Mouse (Mus musculus): Measurements from ENCODE around the gene Cep135.
A peak's percentile ranks its signal among the peaks of the same experiment; 100 is the strongest.

Gene Cep135

DNA sequence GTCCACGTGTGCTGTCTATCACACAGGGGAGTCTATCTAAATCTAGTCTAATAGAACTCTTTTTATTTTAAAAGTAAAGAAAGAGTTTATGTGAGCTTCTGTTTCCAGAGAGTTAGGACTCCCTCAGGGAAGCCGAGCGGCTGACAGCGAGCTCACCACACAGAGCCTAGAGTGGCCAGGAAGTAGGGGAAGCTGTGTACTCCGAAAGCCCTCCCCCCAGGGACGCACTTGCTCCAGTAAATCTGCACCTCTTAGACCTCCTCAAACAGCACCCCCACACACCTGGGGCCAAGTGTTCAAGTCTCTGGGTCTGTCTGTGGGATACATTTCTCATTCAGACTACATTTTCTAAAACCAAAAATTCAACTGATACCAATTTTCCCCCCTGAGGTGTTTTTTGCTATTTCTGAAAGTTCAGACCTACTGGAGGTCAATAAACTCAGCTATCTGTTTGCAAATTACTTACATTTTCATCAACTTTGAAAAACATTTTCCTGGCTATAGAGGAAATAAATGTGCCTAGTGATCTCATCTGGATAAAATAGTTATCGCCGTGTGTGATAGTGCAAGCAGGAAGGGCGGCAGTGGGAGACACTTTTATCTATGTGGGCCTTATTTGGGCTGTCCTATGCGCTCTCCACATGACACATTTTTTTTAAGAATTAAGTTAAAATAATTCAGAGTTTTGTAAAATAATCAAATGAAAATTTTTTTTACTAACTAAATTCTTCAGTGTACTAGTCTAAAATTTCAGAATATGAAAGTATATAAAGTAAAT is 56.8 kb downstream of the Cep135 start:
- no peak for DNase-seq

DNA sequence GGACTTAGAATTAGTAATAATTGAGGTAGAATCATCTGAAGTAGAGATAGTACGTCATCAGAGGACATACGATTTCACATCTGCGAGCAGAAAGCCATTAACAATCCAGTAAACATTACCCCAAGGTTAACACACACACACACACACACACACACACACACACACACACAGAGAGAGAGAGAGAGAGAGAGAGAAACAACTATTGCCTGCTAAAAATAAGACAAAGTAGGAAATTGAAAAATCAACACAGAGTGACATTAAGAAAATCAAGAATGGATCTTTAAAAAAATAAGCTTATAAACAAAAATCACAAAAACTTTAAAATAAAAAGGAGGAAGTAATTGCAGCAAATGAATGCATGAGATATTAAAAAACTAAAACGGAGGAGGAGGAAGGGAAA is 61.4 kb downstream of the Cep135 start:
- no peak for DNase-seq

DNA sequence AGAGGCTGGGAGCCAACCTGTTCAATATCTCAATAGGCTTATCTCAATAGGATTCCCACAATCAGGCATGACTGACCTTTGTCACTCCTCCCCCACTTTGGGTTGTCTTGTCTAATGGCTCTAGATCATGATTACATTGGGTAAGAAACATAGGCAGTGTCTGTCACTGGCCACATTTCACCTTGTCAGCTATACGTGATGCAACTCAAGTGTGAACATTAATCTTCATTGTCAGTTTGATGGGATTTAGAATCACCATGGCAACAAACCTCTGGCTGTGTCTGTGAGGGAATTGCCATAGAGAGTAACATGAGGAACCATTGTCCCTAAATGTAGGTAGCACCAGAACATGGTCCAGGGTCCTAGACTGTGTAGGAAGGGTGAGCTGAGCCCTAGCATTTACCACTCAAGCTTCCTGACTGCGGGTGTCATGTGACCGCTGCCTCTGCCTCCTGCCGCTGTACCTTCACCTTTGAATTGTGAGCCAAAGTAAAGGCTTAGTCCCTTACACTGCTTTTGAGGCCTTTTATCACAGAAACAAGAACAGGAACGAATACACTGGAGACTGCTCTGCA is 62.7 kb downstream of the Cep135 start:
- DNase-seq = peak; percentile 4 to 21

DNA sequence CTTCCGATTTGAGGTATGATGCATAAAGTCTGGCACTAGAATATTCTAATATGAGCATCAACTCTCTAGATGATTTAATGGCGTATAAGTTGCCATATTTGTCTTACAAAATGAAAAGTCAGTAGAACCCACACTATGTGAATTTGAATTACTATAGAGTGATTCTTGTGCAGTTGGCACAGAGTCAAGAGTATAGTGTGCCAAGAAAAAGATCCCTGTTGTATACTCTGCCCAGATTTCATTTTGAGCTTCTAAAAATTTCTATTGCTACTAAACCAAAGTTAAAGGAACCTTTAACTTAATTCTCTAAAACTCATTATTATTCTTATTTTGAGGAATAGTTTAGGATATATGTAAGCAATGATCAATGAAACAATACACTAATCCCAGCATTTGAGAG is 67.7 kb downstream of the Cep135 start, which contains the start of gene C530008M17Rik:
TSS of gene C530008M17Rik (plus strand) at position 301 of the 400 bp plus-strand sequence.
- DNase-seq = no peak

DNA sequence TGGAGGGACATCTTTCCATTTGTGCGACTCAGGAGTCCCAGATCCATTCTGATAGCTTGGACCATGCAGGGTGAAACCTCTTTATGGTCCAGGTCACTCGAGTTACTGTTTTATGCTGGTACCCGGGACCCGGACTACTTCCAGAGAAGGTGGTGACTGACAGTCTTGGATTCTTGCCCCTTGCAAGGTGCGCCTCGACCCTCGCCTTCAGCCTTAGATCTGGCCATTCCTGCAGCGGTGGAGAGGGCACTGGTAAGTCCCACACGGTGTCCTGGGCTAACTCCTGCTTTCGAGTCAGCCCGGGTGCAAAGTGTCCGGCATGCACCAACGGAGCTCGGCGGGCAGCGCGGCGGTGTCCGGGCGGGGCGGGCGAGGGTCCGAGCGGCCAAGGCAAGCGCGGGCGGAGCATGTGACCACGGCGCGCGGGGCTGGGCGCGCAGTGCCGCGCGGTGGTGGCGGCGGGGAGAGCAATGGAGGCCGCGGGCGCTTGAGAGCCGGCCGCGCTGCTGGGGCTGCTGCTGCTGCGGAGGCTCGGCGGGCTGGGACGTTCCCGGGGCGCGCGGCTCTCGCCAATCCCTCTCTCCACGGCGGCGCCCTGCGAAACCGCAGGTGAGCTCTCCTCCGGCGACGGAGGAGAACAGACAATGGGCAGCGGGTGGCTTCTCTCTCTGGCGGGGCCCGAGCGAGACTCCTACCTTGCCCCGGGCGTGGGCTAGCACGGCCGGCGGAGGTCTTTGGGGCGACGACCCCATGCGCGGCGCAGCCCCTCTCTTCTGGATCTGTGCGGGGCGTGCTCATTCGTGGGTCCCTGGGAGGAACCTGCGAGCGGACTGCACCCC is 69.0 kb downstream of the Cep135 start:
- peak; percentile 15 to 66 for DNase-seq

DNA sequence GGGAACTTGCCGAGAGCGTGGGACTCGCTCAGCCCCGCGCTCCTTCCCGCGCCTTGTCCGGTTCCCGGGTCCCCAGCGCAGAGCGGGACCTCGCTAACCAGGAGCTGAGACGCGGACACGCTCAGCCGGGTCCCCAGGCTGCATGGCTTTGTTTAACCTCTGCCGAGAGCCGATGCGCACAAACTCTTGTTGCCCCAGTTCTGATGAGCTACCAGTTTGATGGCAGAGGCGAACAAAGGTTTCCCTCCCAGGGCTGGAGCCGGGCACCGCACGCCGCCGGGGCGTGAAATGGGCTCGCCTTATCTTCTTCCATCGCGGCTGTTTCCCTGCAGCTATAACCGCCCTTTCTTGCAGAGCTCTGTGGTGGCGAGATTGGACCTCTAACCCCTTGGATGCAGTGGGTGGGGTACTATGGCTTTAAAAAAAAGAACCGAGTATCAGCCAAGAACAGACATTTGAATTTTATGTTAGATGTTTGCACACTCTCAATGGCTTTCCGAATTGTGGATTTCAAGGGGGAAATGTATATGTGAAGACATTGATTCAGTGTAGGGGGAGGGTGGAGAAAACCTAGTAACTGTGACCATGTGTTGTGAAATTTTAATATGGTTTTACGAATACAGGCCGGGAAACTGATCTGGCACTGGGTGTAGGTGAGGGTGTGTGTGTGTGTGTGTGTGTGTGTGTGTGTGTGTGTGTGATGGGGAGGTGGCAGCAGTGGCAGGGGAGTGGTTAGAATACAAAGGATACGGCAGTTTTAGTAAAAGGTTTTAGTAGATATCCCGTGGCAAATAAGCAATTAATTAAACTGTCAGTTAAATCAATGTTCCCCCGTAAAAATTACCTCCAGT is 69.8 kb downstream of the Cep135 start:
- peak in 1 of 2 experiments; percentile 18 for DNase-seq

DNA sequence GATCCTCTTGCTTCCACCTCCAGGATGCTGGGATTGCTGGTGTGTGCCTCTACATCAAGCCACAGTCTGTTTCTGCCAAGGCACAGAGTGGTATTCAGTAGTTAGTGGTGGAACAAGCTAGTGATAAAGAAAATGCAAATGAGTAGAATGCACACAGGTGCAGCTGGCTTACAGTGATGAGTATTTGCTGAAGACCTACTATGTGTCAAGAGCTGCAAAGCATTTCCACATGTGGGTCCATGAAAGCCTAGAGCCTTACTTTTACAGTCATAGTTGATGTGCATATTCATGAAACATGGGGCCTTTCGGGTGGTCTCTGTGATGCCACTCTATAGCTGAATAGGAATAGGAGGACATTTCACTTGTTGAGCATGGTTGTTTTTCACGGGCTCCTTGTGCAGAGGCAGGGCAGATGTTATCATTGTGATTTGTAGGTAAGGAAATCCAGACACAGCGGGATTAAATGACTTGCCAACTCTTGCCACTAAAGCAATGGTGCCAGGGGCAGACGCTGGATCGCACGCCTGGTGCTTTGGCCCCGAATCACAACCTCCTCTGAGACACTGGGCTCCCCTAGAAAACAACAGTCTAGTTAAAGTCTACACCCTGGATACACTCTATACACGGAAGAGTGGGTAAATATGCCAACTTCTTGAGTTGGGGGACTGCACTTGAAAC is 71.6 kb downstream of the Cep135 start:
- DNase-seq = no peak

DNA sequence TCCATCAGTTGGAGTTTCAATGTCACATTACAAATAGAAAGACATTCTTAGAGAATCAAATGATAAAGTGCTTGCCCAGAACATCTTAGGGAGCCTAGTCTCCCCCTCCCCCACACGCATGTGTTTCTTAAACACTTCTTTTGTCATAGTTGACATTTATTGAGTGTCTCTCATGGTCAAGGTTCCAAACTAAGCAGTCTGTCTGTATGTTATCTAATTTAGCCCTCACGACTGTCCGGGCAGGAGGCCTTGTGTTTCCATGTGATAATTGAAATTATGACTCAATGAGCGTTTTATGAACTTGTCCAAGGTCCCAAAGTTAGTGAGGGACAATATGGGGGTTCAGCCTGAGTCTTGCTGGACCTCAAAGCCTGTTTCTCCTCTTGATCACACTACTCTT is 72.8 kb downstream of the Cep135 start:
- DNase-seq = no peak

DNA sequence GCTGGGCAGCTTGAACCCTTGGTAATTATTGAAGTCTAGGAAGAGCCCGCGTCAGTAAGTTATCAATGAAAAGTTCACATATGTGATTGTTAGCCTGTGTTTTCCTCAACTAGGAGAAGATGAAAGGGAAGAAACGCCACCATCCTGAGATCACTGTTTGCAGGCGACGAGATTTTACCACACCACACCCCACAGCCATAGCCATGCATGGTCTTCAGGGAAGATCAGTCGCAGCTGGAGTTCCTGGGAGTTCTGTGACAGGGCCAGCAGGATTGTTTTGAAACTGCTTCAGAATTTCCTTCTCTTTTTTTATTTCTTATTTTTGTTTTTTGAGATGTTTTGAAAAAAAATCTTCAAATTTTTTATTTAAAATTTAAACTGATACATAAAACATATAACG is 76.4 kb downstream of the Cep135 start:
- DNase-seq = no peak

DNA sequence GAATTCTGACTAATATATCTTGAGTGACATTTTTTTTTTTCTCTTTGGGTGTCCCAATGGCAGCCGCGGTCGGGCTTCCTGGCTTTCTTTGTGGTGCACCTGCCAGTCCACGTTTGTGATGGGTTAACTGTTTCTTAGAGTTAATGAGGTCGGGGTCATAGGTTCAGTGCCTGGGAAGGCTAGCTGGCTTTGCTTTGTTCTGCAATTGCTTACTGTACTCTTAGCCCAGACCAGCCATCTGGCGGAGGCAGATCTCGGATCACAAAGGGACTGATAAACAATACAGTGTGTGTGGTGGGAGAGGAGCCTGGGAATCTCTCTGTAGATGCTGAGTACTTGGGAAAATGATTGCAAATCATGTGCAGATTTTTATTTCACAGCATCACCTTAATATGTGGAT is 76.9 kb downstream of the Cep135 start:
- no peak for DNase-seq

DNA sequence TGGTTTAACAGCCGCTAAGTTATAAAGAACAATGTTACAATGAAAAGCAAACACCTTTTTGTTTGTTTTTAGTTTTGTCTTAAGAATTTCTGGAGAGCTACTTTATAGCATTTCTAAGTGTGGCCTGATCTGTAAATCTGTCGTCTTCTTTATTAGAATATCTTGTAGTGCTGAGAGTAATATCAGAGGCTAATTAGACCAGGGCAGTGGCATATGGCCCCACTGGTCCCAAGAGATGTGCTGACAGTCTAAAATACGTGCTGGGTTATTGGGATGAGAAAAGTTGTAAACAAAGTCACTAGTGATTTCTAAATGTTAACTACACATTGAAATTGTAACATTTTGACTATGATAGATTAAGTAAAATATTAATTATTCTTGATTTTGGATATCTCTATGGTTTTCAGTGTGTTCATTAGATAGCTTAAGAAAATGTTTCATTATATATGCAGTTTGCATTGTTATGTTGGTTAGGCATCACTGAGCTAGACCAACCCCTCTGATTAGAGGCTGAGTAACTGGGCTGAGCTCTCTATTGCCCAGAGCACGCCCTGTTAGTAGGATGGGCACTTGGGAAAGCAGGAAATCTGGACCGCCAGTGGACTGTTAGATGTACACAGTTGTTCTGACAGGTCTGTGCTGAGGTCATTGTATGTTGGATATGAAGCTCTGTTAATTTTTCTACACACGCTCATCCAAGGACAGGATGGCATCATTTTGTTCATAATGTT is 77.7 kb downstream of the Cep135 start:
- DNase-seq = no peak

DNA sequence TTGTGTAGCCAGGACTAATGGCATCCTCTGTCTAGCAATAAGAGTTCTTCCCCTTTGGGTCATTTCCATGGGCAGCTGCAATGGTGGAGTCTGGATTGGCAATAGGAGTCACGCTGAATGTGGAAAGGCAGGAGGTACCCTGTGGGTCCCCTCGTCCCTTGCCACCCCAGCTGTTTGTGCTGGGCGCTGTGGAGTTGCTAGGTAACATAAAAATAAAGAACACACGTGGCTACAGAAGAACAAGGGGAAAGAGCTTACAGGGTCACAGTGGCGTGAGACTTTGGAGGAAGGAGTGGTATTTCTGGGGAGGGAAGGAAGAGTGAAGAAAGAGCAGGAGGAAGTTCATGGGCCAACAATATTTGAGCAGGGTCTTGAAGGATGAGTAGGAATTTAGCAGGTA is 79.6 kb downstream of the Cep135 start:
- DNase-seq = no peak

DNA sequence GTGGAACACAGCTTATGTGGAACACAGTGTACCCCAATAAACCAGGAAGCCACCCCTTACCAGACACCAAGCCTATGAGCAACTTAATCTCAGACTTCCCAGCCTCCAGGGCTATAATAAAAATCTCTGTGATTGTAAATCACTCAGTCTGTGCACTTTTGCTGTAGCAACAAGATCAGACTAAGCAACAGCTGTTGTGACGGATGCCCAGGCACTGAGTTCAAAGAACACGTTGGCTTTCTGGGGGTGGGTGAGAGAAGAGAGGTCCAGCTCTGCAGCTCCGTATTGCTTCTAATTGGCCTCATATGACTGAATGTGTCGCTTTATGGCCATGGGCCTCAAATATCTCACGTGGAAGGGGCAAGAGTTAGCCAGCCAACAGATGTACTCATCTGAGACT is 80.0 kb downstream of the Cep135 start:
- DNase-seq = no peak

DNA sequence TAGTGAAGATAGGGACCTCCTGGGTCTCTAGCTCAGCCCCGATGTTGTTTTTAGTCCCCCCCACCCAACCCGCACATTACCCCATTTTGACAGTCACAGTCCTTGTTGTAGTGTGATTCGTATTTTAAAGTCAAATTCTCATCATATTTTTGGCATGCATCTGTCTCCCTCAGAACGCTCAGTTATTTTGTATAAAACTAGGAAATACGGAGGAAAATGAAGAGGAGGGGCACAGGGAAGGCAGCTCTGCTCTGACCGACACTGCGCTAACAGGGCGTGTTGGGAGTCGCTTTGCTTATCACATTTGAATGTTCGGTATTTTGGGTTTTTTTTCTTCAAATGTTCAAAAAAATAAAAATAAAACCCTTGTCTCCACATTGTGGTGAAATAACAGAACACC is 81.7 kb downstream of the Cep135 start:
- no peak for DNase-seq

DNA sequence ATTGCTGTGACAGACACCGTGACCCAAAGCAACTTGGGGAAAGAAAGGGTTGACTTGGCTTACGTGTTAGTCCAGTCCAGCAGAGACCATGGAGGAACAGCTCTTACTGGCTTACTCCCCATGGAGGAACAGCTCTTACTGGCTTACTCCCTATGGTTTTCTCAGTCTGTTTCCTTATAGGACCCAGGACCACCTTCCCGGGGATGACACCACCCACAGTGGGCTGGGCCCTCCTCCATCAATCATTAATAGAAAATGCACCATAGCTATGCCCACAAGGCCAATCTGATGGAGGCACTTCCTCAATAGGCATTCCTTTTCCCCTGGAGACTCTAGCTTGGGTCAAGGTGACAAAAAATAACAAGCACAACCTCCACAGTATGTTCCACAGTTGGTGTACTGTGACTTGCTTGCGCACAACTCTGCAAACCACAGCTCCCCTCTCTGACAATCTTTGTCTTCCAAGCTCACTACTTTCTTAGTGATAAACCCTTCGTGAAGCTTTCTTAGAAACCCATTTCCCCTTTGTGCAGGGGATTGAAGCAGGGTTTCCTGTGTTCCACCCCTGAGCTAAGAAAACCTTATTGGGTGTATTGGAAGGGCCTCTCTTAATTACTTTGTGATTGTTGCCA is 85.6 kb downstream of the Cep135 start:
- no peak for DNase-seq

DNA sequence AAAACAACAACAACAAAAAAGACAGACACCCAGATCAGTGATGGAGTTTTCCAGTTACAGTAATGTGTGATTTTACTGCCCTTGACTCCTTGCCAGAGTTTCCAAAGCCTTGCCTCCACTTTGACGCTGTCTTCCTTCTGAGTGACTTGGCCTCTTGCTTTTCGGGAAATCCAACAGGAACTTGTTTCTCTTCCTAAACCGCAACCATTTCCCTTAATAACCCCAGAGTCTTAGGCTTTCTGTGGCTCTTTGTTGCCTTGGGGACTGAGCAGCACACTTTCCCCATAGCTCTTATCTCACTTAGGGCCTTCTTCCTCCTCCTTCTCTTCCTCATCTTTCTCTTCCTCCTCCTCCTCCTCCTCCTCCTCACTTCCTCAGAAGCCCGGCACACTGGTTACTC is 86.9 kb downstream of the Cep135 start:
- DNase-seq = no peak

DNA sequence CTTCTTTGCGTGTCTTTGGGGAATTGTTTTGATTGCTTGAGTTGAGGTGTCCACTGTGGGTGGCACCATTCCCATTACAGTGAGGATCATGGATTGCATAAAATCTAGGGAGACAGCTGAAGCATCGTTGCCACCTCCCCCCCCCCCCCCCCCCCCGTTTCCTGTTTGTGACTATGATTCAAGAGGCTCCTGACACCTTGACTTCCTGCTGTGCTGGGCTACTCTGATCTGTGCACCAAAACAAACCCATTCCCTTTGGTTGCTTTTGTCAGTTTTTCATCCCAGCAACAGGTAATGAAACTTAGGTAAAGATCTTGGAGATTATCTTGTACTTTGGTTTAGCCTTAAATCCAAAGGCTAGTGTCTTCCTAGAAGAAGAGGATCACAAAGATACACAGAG is 92.5 kb downstream of the Cep135 start:
- DNase-seq = no peak

DNA sequence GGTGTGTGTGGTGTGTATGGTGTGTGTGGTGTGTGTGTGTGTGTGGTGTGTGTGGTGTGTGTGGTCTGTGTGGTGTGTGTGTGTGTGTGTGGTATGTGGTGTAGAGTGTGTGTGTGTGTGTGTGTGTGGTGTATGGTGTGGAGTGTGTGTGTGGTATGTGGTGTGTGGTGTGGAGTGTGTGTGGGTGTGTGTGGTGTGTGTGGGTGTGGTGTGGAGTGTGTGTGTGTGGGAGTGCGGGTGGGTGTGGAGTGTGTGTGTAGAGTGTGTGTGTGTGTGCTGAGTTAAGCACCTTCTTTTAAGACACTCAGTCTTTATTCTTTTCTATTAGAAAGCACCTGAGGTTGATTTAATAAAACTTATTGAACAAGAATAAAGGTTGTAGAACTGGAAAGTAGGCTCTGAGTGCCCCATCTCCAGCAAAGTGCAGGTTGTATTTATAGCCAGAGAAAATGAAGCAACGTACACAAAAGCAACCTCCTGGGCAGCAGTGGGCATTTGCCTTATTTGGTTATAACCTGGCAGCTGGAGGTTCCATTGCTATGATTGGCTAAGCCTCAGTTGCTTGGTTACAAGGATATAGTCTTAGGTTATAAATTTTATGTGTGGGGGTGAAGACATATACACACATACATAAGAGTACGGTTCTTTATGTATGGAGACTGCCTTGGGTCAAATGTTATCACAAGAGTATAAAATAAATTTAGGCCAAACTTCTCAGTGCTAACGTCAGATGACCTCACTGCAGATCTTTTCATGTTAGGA is 93.6 kb downstream of the Cep135 start:
- DNase-seq = no peak

DNA sequence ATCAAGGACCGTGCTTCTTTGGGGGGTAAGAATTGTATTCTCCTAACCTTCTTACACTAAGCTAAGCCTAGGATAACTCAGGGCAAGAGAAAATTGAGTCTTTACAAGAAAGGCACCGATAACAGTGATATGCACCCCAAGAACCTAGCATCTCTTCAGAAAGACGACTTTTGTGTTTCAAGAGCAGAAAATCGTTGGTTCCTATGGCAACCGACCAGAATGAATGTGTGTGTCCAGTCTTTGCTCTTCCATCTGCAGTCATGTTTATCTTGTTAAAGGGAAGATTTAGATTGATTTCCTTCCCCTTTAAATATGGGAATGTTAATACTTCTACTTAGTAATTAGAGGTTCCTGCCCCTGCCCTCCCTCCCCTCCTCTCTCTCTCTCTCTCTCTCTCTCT is 95.0 kb downstream of the Cep135 start:
- no peak for DNase-seq

Data from kidney, postnatal 36 days (tissue).